Mouse (Mus musculus) lung, postnatal 0 days (tissue): ENCODE data around the gene Ttn.

Experiments used
- CTCF ChIP-seq: IDR thresholded peaks from 2 replicates; pipeline ENCODE4 v1.5.1; 2016; ENCODE audit warnings: antibody characterized with exemption, mild to moderate bottlenecking
- EP300 ChIP-seq: IDR thresholded peaks from 2 replicates; pipeline ENCODE4 v1.6.1; 2016; ENCODE audit warnings: antibody characterized with exemption, mild to moderate bottlenecking, control low read depth

DNA sequence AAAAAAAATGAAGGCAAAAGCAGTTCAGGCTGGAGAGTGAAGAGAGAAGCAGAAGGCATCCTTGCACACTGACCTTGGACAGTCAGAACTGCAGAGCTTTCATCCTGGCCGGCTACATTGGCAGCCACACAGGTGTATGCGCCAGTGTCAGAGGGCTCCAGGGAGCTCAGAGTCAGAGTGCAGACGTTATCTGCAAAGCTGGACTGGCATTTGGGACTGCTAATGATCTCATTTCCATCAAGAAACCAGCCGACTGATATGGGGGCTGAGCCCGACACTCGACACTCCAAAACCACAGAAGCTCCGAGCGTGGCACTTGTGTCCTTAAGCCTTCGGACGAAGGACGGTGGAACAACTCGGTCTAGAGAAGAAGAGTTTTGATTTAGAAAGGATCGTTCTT is 96.5 kb downstream of the Ttn start:
- TF ChIP-seq CTCF: no peak
- no peak for TF ChIP-seq EP300
